Mouse (Mus musculus): Measurements from ENCODE around the gene Gm20388. TPM values are rescaled to one million over a fixed set of nuclear protein-coding genes. Genes with fewer than 3 reads are reported as not detected.
"Not testable (repeated sequence)": the region's sequence is repeated elsewhere in the genome, so short reads cannot be mapped to it uniquely, and the experiment has no call there.

Gm20388 gene
- polyA plus RNA-seq, 1 experiment from 2014 or later, result 8.3 TPM

DNA sequence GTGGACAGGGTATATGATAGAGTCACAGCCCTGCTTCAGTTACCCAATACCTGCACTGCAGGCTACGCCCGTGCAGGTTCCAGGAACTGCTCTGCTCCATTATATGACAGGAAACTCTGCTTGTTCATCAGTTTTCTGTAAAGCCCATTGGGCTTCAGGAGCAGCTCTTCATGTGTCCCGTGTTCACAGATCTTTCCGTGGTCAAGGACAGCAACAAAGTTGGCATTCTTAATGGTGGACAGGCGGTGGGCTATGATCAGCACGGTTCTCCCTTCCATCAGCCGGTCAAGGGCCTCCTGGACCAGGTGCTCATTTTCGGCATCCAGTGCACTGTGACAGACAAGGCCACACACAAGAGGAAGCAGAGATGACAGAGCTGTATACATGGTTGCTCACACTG lies 4043.6 kb downstream of the Gm20388 start:
- Histone ChIP-seq H3K4me1 (replicated peaks; ENCODE audit: control insufficient read depth, insufficient read depth, low read length) (no peaks in the 10 kb centered on the region), H3K27me3 (replicated peaks; ENCODE audit: control insufficient read depth, insufficient read depth, low read length) (no peaks in the 10 kb centered on the region), H3K4me2 (ENCODE audit: low read length) (no peak overlapping the region), H3K9ac (ENCODE audit: low read length) (no peak overlapping the region), H3K27ac (ENCODE audit: low read depth) (no peak overlapping the region), H3K36me3 (ENCODE audit: control insufficient read depth, insufficient read depth, low read length) (peaks cover 49% of the 10 kb centered on the region), H3K9me3 (ENCODE audit: control insufficient read depth, low read length) (no peaks in the 10 kb centered on the region), H3K4me3 (ENCODE audit: low read depth, low read length) (no peak overlapping the region)
- ATAC-seq (replicated peaks; ENCODE audit: low FRiP score, low TSS enrichment, low read depth) (no peak), DNase-seq (ENCODE audit: low spot score) (no peak)
- 92% methylated on average over 8 of the region's 8 CpGs for WGBS

DNA sequence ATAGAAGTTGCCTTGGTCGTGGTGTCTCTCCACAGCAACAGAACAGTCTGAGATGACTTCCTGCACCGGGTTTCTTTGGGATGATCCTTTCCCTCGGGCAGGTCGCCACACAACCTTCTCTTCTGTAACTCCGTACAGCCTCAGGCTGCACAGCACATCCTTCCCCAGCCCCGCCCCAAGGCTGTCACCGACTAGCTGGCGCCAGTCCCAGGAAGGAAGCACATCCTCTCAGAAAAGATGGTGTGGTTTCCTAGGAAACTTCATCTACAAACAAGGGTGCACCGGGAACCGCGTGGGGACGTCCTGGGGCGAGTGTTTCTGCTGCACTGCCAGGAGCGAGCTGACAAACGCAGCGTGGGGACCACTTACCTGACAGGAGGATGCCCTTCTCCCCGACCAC lies 4047.5 kb downstream of the Gm20388 start:
- ATAC-seq (replicated peaks; ENCODE audit: low FRiP score, low TSS enrichment, low read depth) (no peak), DNase-seq (ENCODE audit: low spot score) (no peak)
- WGBS, result 74% methylated on average over 17 of the region's 17 CpGs
- Histone ChIP-seq H3K4me2 (ENCODE audit: low read length) (no peak overlapping the region), H3K4me3 (ENCODE audit: low read depth, low read length) (no peak overlapping the region), H3K27ac (ENCODE audit: low read depth) (no peak overlapping the region), H3K27me3 (replicated peaks; ENCODE audit: control insufficient read depth, insufficient read depth, low read length) (no peaks in the 10 kb centered on the region), H3K9me3 (ENCODE audit: control insufficient read depth, low read length) (no peaks in the 10 kb centered on the region), H3K4me1 (replicated peaks; ENCODE audit: control insufficient read depth, insufficient read depth, low read length) (no peaks in the 10 kb centered on the region), H3K9ac (ENCODE audit: low read length) (no peak overlapping the region), H3K36me3 (ENCODE audit: control insufficient read depth, insufficient read depth, low read length) (peaks cover 61% of the 10 kb centered on the region)

DNA sequence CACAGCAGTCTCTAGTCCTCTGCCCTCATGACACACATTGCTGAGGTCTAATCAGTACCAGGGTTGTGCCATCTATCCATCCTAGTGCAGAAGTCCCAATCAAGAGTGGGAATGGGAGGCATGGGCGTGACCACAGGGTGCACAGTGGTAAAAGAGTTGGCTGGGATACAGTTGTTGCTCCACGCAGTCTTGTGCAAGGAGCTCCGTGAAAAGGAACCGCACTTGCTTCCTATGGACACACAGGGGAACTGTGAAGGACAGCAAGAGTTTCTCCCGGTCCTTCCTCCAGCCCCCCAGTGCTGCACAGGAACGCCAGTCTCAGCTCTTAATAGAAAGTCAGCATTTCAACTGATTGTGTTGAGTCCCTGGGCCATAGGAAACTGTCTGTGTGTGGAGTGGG lies 4048.8 kb downstream of the Gm20388 start:
- H3K9ac ChIP-seq (ENCODE audit: low read length), result no peak overlapping the region
- H3K27ac ChIP-seq (ENCODE audit: low read depth), result no peak overlapping the region
- H3K4me1 ChIP-seq (replicated peaks; ENCODE audit: control insufficient read depth, insufficient read depth, low read length), result no peaks in the 10 kb centered on the region
- WGBS, result 93% methylated on average over 6 of the region's 6 CpGs
- ATAC-seq (replicated peaks; ENCODE audit: low FRiP score, low TSS enrichment, low read depth) (no peak), DNase-seq (ENCODE audit: low spot score) (no peak)
- no peaks in the 10 kb centered on the region for H3K9me3 ChIP-seq (ENCODE audit: control insufficient read depth, low read length)
- H3K36me3 ChIP-seq (ENCODE audit: control insufficient read depth, insufficient read depth, low read length), result peaks cover 62% of the 10 kb centered on the region
- no peak overlapping the region for H3K4me3 ChIP-seq (ENCODE audit: low read depth, low read length)
- no peaks in the 10 kb centered on the region for H3K27me3 ChIP-seq (replicated peaks; ENCODE audit: control insufficient read depth, insufficient read depth, low read length)
- H3K4me2 ChIP-seq (ENCODE audit: low read length), result no peak overlapping the region

DNA sequence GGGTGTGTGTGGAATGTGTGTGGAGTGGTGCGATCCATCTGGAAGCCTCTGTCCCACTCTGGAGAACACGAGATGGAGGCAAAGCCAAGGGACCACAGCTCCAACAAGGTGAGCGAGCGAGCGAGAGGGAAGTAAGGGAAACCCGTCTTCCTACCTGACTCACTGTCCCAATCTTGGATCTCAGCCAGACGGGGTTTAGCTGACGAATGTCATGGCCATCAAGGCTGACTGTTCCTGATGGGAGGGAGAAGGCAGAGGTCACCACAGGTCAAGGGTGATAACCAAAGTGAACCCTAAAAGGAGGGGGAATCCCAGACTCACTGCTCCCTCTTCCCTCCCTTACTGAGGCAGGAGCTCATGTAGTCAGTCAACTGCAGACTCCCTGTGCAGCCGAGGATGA lies 4049.4 kb downstream of the Gm20388 start:
- no peak overlapping the region for H3K27ac ChIP-seq (ENCODE audit: low read depth)
- DNase-seq (ENCODE audit: low spot score) (no peak), ATAC-seq (replicated peaks; ENCODE audit: low FRiP score, low TSS enrichment, low read depth) (no peak)
- no peak overlapping the region for H3K4me3 ChIP-seq (ENCODE audit: low read depth, low read length)
- H3K36me3 ChIP-seq (ENCODE audit: control insufficient read depth, insufficient read depth, low read length), result peaks cover 62% of the 10 kb centered on the region
- no peaks in the 10 kb centered on the region for H3K27me3 ChIP-seq (replicated peaks; ENCODE audit: control insufficient read depth, insufficient read depth, low read length)
- WGBS, result 82% methylated on average over 9 of the region's 9 CpGs
- H3K4me2 ChIP-seq (ENCODE audit: low read length), result no peak overlapping the region
- no peaks in the 10 kb centered on the region for H3K4me1 ChIP-seq (replicated peaks; ENCODE audit: control insufficient read depth, insufficient read depth, low read length)
- no peak overlapping the region for H3K9ac ChIP-seq (ENCODE audit: low read length)
- H3K9me3 ChIP-seq (ENCODE audit: control insufficient read depth, low read length), result no peaks in the 10 kb centered on the region

DNA sequence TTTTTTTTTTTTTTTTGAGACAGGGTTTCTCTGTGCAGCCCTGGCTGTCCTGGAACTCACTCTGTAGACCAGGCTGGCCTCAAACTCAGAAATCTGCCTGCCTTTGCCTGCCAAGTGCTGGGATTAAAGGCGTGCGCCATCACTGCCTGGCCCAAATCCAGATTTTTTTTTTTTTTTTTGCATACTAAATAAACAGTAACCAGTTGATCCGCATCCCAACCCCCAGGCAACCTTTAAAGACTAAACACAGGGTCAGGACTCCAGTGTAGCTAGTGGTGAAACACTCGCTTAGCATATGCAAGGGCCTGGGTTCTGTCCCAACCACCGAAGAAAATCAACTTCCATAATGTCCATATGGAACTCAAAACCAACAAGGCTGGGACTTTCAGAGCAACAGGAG lies 4049.9 kb downstream of the Gm20388 start:
- peaks cover 60% of the 10 kb centered on the region for H3K36me3 ChIP-seq (ENCODE audit: control insufficient read depth, insufficient read depth, low read length)
- ATAC-seq (replicated peaks; ENCODE audit: low FRiP score, low TSS enrichment, low read depth); H3K9ac ChIP-seq (ENCODE audit: low read length); H3K4me2 ChIP-seq (ENCODE audit: low read length); DNase-seq (ENCODE audit: low spot score); H3K27me3 ChIP-seq (replicated peaks; ENCODE audit: control insufficient read depth, insufficient read depth, low read length); H3K4me1 ChIP-seq (replicated peaks; ENCODE audit: control insufficient read depth, insufficient read depth, low read length); H3K9me3 ChIP-seq (ENCODE audit: control insufficient read depth, low read length); H3K4me3 ChIP-seq (ENCODE audit: low read depth, low read length); H3K27ac ChIP-seq (ENCODE audit: low read depth): not testable (repeated sequence)
- 79% methylated on average over 5 of the region's 5 CpGs for WGBS

DNA sequence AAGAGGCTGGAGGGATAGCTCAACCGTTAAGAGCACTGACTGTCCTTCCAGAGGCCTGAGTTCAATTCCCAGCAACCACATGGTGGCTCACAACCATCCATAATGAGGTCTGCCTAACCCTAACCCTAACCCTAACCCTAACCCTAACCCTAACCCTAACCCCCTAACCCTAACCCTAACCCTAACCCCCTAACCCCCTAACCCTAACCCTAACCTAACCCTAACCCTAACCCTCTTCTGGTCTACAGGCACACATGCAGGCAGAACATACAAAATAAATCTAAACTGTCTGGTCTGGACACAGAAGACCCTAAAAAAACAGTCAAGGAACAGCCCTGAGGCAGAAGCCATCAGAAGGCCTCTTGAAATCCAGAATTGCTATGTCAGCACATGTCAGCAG lies 4050.7 kb downstream of the Gm20388 start:
- Histone ChIP-seq H3K9ac (ENCODE audit: low read length) (no peak overlapping the region), H3K4me3 (ENCODE audit: low read depth, low read length) (no peak overlapping the region), H3K27me3 (replicated peaks; ENCODE audit: control insufficient read depth, insufficient read depth, low read length) (no peaks in the 10 kb centered on the region), H3K4me1 (replicated peaks; ENCODE audit: control insufficient read depth, insufficient read depth, low read length) (no peaks in the 10 kb centered on the region), H3K36me3 (ENCODE audit: control insufficient read depth, insufficient read depth, low read length) (peaks cover 62% of the 10 kb centered on the region), H3K9me3 (ENCODE audit: control insufficient read depth, low read length) (no peaks in the 10 kb centered on the region), H3K27ac (ENCODE audit: low read depth) (no peak overlapping the region), H3K4me2 (ENCODE audit: low read length) (no peak overlapping the region)
- no peak for ATAC-seq (replicated peaks; ENCODE audit: low FRiP score, low TSS enrichment, low read depth)
- 75% methylated on average over 1 of the region's 1 CpGs for WGBS
- no peak for DNase-seq (ENCODE audit: low spot score)

DNA sequence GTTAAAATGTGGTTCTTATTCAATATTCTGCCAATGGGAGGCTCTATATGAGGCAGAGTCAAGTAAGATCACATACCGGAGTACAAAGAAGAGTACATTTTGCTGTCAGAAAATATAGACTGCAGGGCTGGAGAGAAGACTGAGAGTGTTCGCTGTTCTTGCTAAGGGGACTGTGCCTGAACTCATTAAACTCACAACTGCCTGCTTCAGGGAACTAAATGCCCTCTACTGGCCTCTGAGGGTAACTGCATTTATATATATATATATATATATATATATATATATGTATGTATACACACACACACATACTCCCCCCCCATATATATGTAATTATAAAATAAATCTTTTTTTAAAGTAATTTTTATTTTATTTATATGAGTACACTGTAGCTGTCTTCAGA lies 4056.3 kb downstream of the Gm20388 start:
- H3K4me1 ChIP-seq (replicated peaks; ENCODE audit: control insufficient read depth, insufficient read depth, low read length), result no peaks in the 10 kb centered on the region
- 74% methylated on average over 2 of the region's 2 CpGs for WGBS
- DNase-seq (ENCODE audit: low spot score), result no peak
- H3K27me3 ChIP-seq (replicated peaks; ENCODE audit: control insufficient read depth, insufficient read depth, low read length), result no peaks in the 10 kb centered on the region
- H3K4me2 ChIP-seq (ENCODE audit: low read length), result no peak overlapping the region
- no peak overlapping the region for H3K4me3 ChIP-seq (ENCODE audit: low read depth, low read length)
- no peak for ATAC-seq (replicated peaks; ENCODE audit: low FRiP score, low TSS enrichment, low read depth)
- H3K9ac ChIP-seq (ENCODE audit: low read length), result no peak overlapping the region
- H3K27ac ChIP-seq (ENCODE audit: low read depth), result no peak overlapping the region
- H3K9me3 ChIP-seq (ENCODE audit: control insufficient read depth, low read length), result no peaks in the 10 kb centered on the region
- H3K36me3 ChIP-seq (ENCODE audit: control insufficient read depth, insufficient read depth, low read length), result peaks cover 38% of the 10 kb centered on the region

DNA sequence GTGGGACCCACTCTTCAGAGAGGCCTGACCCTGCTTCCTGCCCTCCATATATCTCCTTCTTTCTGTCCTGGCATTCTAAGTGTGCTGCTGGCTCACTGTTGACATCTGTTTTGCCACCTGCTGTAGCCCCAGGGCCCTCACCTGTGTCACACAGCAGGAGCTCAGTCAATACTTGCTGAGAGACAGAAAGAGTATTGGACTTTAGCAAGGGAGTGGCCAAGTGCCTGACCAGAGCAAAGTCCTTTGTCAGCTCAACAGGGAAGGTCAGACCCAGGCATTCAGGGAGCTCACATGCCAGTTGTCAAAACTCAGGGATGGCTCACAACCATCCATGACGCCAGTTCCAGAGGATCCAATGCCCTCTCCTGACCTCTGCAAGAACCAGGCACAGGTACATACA lies 4062.9 kb downstream of the Gm20388 start:
- 74% methylated on average over 1 of the region's 1 CpGs for WGBS
- Histone ChIP-seq H3K9me3 (ENCODE audit: control insufficient read depth, low read length) (no peaks in the 10 kb centered on the region), H3K4me1 (replicated peaks; ENCODE audit: control insufficient read depth, insufficient read depth, low read length) (peaks cover 7% of the 10 kb centered on the region), H3K4me3 (ENCODE audit: low read depth, low read length) (no peak overlapping the region), H3K27ac (ENCODE audit: low read depth) (no peak overlapping the region), H3K4me2 (ENCODE audit: low read length) (no peak overlapping the region), H3K36me3 (ENCODE audit: control insufficient read depth, insufficient read depth, low read length) (peaks cover 3% of the 10 kb centered on the region), H3K27me3 (replicated peaks; ENCODE audit: control insufficient read depth, insufficient read depth, low read length) (no peaks in the 10 kb centered on the region), H3K9ac (ENCODE audit: low read length) (no peak overlapping the region)
- ATAC-seq (replicated peaks; ENCODE audit: low FRiP score, low TSS enrichment, low read depth), result no peak
- DNase-seq (ENCODE audit: low spot score), result no peak

DNA sequence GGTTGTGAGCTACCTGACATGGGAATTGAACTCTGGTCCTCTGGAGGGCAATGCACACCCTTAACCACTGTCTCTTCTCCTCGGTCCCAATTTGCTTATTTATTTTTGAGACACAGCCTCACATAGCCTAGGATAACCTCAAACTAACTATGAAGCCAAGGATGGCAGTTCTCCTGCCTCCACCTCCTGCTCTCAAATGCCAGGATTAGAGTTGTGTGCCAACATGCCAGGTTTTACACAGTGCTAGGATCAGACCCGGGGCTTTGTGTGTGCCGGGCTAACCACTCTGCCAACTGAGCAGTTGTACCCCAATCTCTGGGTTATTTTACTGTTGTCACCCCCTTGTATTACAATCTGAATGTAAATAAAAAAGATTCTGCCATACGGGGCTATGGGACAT lies 4066.9 kb downstream of the Gm20388 start:
- H3K9me3 ChIP-seq (ENCODE audit: control insufficient read depth, low read length), result no peaks in the 10 kb centered on the region
- WGBS, result 81% methylated on average over 4 of the region's 4 CpGs
- H3K27ac ChIP-seq (ENCODE audit: low read depth), result peak overlapping the region; percentile 67; the same call in 1 of the 2 replicates
- H3K36me3 ChIP-seq (ENCODE audit: control insufficient read depth, insufficient read depth, low read length), result no peaks in the 10 kb centered on the region
- no peak overlapping the region for H3K4me3 ChIP-seq (ENCODE audit: low read depth, low read length)
- H3K4me2 ChIP-seq (ENCODE audit: low read length), result no peak overlapping the region
- no peaks in the 10 kb centered on the region for H3K27me3 ChIP-seq (replicated peaks; ENCODE audit: control insufficient read depth, insufficient read depth, low read length)
- ATAC-seq (replicated peaks; ENCODE audit: low FRiP score, low TSS enrichment, low read depth), result no peak
- DNase-seq (ENCODE audit: low spot score), result no peak
- no peak overlapping the region for H3K9ac ChIP-seq (ENCODE audit: low read length)
- peaks cover 22% of the 10 kb centered on the region for H3K4me1 ChIP-seq (replicated peaks; ENCODE audit: control insufficient read depth, insufficient read depth, low read length)
